Mouse (Mus musculus) MEL (cell line): ENCODE results near the gene Tepp. TPM values are rescaled to one million over a fixed set of nuclear protein-coding genes. Genes with fewer than 3 reads are reported as not detected.

Experiments used
- DNase-seq: peaks from one replicate; pipeline ENCODE4 v3.0.0; 2011; ENCODE audit warnings: low read depth, low spot score
- H3K27ac ChIP-seq: 2 replicates; pipeline ENCODE4 v1.5.1; 2012; ENCODE audit warnings: low read depth, mild to moderate bottlenecking, control low read depth, low read length, moderate library complexity; ENCODE audit not compliant: control insufficient read depth
- H3K27me3 ChIP-seq, 2 experiments: fragments of 150-350 bp in 1 of 2; sonication (generic) in 1 of 2; 2 replicates each; pipeline ENCODE4 v1.6.1; 2012; ENCODE audit warnings: low read length in 2 of 2, mild to moderate bottlenecking in 2 of 2, improper control_type of control experiment in 1 of 2, moderate library complexity in 1 of 2; ENCODE audit not compliant: insufficient read depth in 2 of 2, control insufficient read depth in 1 of 2
- H3K36me3 ChIP-seq, 2 experiments: 2 replicates each; pipeline ENCODE4 v1.6.1; 2012 to 2014; ENCODE audit warnings: low read length in 2 of 2, improper control_type of control experiment in 1 of 2, inconsistent platforms in 1 of 2, mild to moderate bottlenecking in 1 of 2; ENCODE audit not compliant: insufficient read depth in 2 of 2, control insufficient read depth in 1 of 2
- H3K4me1 ChIP-seq, 2 experiments: fragments of 150-350 bp in 1 of 2; sonication (generic) in 1 of 2; 2 replicates each; pipeline ENCODE4 v1.6.1; 2012; ENCODE audit warnings: low read length in 2 of 2, improper control_type of control experiment in 1 of 2, mild to moderate bottlenecking in 1 of 2; ENCODE audit not compliant: insufficient read depth in 2 of 2, control insufficient read depth in 1 of 2
- H3K4me3 ChIP-seq, 2 experiments: fragments of 150-350 bp in 1 of 2; sonication (generic) in 1 of 2; 2 replicates each; pipeline ENCODE4 v1.5.1; 2012; ENCODE audit warnings: low read depth in 2 of 2, low read length in 2 of 2, mild to moderate bottlenecking in 2 of 2, moderate library complexity in 2 of 2, control low read depth in 1 of 2, improper control_type of control experiment in 1 of 2; ENCODE audit not compliant: control insufficient read depth in 1 of 2, insufficient read depth in 1 of 2
- H3K79me2 ChIP-seq: 2 replicates; pipeline ENCODE4 v1.6.1; 2012; ENCODE audit warnings: mild to moderate bottlenecking, low read length, moderate library complexity; ENCODE audit not compliant: control insufficient read depth, poor library complexity, insufficient read depth
- H3K9ac ChIP-seq: 2 replicates; pipeline ENCODE4 v1.6.1; 2012; ENCODE audit warnings: low read depth, mild to moderate bottlenecking, control low read depth, low read length, moderate library complexity; ENCODE audit not compliant: control insufficient read depth, poor library complexity, severe bottlenecking
- H3K9me3 ChIP-seq: fragments of 150-350 bp; sonication (generic); replicated peaks from 2 replicates; pipeline ENCODE4 v1.6.1; 2012; ENCODE audit warnings: mild to moderate bottlenecking, low read length, improper control_type of control experiment, moderate library complexity; ENCODE audit not compliant: insufficient read depth
- BHLHE40 ChIP-seq: IDR thresholded peaks from 2 replicates; pipeline ENCODE4 v1.6.1; 2012; ENCODE audit warnings: low read depth, mild to moderate bottlenecking, inconsistent platforms, low read length, improper control_type of control experiment, borderline replicate concordance
- CTCF ChIP-seq, 3 experiments: IDR thresholded peaks in 2 of 3; conservative IDR thresholded peaks in 1 of 3; 2 replicates each; pipeline ENCODE4 v1.5.1; 2011 to 2012; ENCODE audit warnings: low read length in 3 of 3, low read depth in 2 of 3, mild to moderate bottlenecking in 2 of 3, improper control_type of control experiment in 1 of 3, inconsistent platforms in 1 of 3, mixed read lengths in 1 of 3, moderate library complexity in 1 of 3; ENCODE audit not compliant: control insufficient read depth in 1 of 3, insufficient read depth in 1 of 3, poor library complexity in 1 of 3, severe bottlenecking in 1 of 3
- E2F4 ChIP-seq: IDR thresholded peaks from 2 replicates; pipeline ENCODE4 v1.6.1; 2011; ENCODE audit warnings: low read depth, low read length, improper control_type of control experiment, borderline replicate concordance
- ETS1 ChIP-seq: IDR thresholded peaks from 2 replicates; pipeline ENCODE4 v1.6.1; 2012; ENCODE audit warnings: low read depth, mild to moderate bottlenecking, inconsistent platforms, low read length, improper control_type of control experiment, moderate library complexity
- GABPA ChIP-seq: IDR thresholded peaks from 2 replicates; pipeline ENCODE4 v1.6.1; 2012; ENCODE audit warnings: low read depth, mild to moderate bottlenecking, inconsistent platforms, low read length, improper control_type of control experiment, moderate library complexity
- GATA1 ChIP-seq: IDR thresholded peaks from 2 replicates; pipeline ENCODE4 v1.6.1; 2011; ENCODE audit warnings: low read depth, low read length, improper control_type of control experiment
- HCFC1 ChIP-seq: IDR thresholded peaks from 2 replicates; pipeline ENCODE4 v1.6.1; 2012; ENCODE audit warnings: low read depth, mild to moderate bottlenecking, inconsistent platforms, low read length, improper control_type of control experiment, moderate library complexity
- KAT2A ChIP-seq: conservative IDR thresholded peaks from 2 replicates; pipeline ENCODE4 v1.6.1; 2012; ENCODE audit warnings: low read depth, low read length, improper control_type of control experiment, inconsistent platforms
- MAFK ChIP-seq: IDR thresholded peaks from 2 replicates; pipeline ENCODE4 v1.6.1; 2011; ENCODE audit warnings: low read depth, mild to moderate bottlenecking, low read length, improper control_type of control experiment, borderline replicate concordance
- MAX ChIP-seq: IDR thresholded peaks from 2 replicates; pipeline ENCODE4 v1.6.1; 2011; ENCODE audit warnings: low read length, improper control_type of control experiment
- MAZ ChIP-seq: IDR thresholded peaks from 2 replicates; pipeline ENCODE4 v1.6.1; 2012; ENCODE audit warnings: low read depth, mild to moderate bottlenecking, inconsistent platforms, low read length, improper control_type of control experiment
- MYB ChIP-seq: IDR thresholded peaks from 2 replicates; pipeline ENCODE4 v1.6.1; 2011; ENCODE audit warnings: mild to moderate bottlenecking, low read depth, low read length, improper control_type of control experiment
- MYC ChIP-seq: IDR thresholded peaks from 2 replicates; pipeline ENCODE4 v1.6.1; 2011; ENCODE audit warnings: low read depth, mild to moderate bottlenecking, low read length, improper control_type of control experiment, moderate library complexity
- NELFE ChIP-seq: IDR thresholded peaks from 2 replicates; pipeline ENCODE4 v1.6.1; 2011; ENCODE audit warnings: low read depth, low read length, improper control_type of control experiment
- POLR2AphosphoS2 ChIP-seq: IDR thresholded peaks from 2 replicates; pipeline ENCODE4 v1.6.1; 2011; ENCODE audit warnings: low read length, improper control_type of control experiment
- POLR2AphosphoS5 ChIP-seq: IDR thresholded peaks from 2 replicates; pipeline ENCODE4 v1.6.1; 2012; ENCODE audit warnings: low read depth, borderline replicate concordance, mild to moderate bottlenecking, inconsistent platforms, low read length, moderate library complexity, mixed read lengths
- RAD21 ChIP-seq: IDR thresholded peaks from 2 replicates; pipeline ENCODE4 v1.6.1; 2011; ENCODE audit warnings: mild to moderate bottlenecking, low read depth, low read length, improper control_type of control experiment
- RCOR1 ChIP-seq: IDR thresholded peaks from 2 replicates; pipeline ENCODE4 v1.6.1; 2012; ENCODE audit warnings: low read depth, mild to moderate bottlenecking, inconsistent platforms, low read length, improper control_type of control experiment
- SIN3A ChIP-seq: IDR thresholded peaks from 2 replicates; pipeline ENCODE4 v1.6.1; 2012; ENCODE audit warnings: low read length, improper control_type of control experiment, inconsistent platforms
- SMC3 ChIP-seq: IDR thresholded peaks from 2 replicates; pipeline ENCODE4 v1.6.1; 2011; ENCODE audit warnings: low read depth, low read length, improper control_type of control experiment
- TCF12 ChIP-seq: IDR thresholded peaks from 2 replicates; pipeline ENCODE4 v1.6.1; 2014; ENCODE audit warnings: low read depth, mild to moderate bottlenecking, inconsistent platforms, low read length, improper control_type of control experiment, moderate library complexity
- UBTF ChIP-seq: IDR thresholded peaks from 2 replicates; pipeline ENCODE4 v1.6.1; 2012; ENCODE audit warnings: low read depth, mild to moderate bottlenecking, inconsistent platforms, low read length, improper control_type of control experiment, moderate library complexity, borderline replicate concordance; ENCODE audit not compliant: insufficient read depth
- USF2 ChIP-seq, 2 experiments: IDR thresholded peaks; 2 replicates each; pipeline ENCODE4 v1.6.1; 2011 to 2012; ENCODE audit warnings: improper control_type of control experiment in 2 of 2, low read length in 2 of 2, borderline replicate concordance in 1 of 2, inconsistent platforms in 1 of 2, low read depth in 1 of 2, mild to moderate bottlenecking in 1 of 2; ENCODE audit not compliant: insufficient read depth in 1 of 2
- polyA plus RNA-seq, 2 experiments: library from polyadenylated mRNA; stranded (reverse) in 1 of 2; unstranded in 1 of 2; fragments of >175 nt in 1 of 2; fragments of >200 nt in 1 of 2; gene quantifications; 2 replicates each; pipeline versions ENCODE4 v1.2.1 to v1.2.4; 2012; ENCODE audit warnings: low replicate concordance in 2 of 2, low read depth in 1 of 2; ENCODE audit not compliant: insufficient read length in 2 of 2, insufficient read depth in 1 of 2, missing spikeins in 1 of 2
- total RNA-seq: library from RNA; depleted of rRNA; stranded (reverse); fragments of 300-350 nt; gene quantifications from 2 replicates; pipeline ENCODE4 v1.2.3, GENCODE M21; 2012

The Tepp gene
- total and polyA plus RNA-seq, 3 experiments, result not detected

- no peaks in the 10 kb centered on the region for H3K36me3 ChIP-seq
- H3K27ac ChIP-seq, result no peak overlapping the region
- TF ChIP-seq HCFC1 (no peak), UBTF (no peak), RAD21 (no peak), SMC3 (no peak), USF2 (IDR thresholded peaks at IDR 0.05; ENCODE audit: borderline replicate concordance in 1 of 2, insufficient read depth in 1 of 2, low read depth in 1 of 2, low read length in 2 of 2) (no peak), KAT2A (no peak), MAX (no peak), BHLHE40 (no peak), MYB (no peak), GABPA (no peak), RCOR1 (no peak), ETS1 (no peak), CTCF (IDR thresholded peaks at IDR 0.05 in 2 of 3, conservative IDR thresholded peaks at IDR 0.05 in 1 of 3; ENCODE audit: control insufficient read depth in 1 of 3, insufficient read depth in 1 of 3, low read depth in 2 of 3, low read length in 3 of 3, poor library complexity in 1 of 3, severe bottlenecking in 1 of 3) (no peak), MAFK (no peak), POLR2AphosphoS5 (no peak), NELFE (no peak), GATA1 (no peak), MYC (no peak)
- H3K4me3 ChIP-seq, result no peak overlapping the region
- H3K4me1 ChIP-seq, result no peaks in the 10 kb centered on the region
- H3K79me2 ChIP-seq, result no peaks in the 10 kb centered on the region
- no peaks in the 10 kb centered on the region for H3K9me3 ChIP-seq
- H3K9ac ChIP-seq, result no peak overlapping the region
- DNase-seq, result no peak
- H3K27me3 ChIP-seq, result peaks cover 0 to 2% of the 10 kb centered on the region in 2 experiments; a peak in 2 of 4 replicates
Observed at GRCm38 (mm10) chr8:95374429-95374828, 64.1 kb downstream of the Tepp start.

GRCm38 (mm10) chr8:95375374-95375930, 65.1 kb downstream of the Tepp start:
- Histone ChIP-seq H3K4me1 (no peaks in the 10 kb centered on the region), H3K9ac (no peak overlapping the region), H3K9me3 (no peaks in the 10 kb centered on the region), H3K27me3 (peaks cover 0 to 2% of the 10 kb centered on the region in 2 experiments; a peak in 2 of 4 replicates), H3K79me2 (no peaks in the 10 kb centered on the region), H3K36me3 (no peaks in the 10 kb centered on the region), H3K27ac (no peak overlapping the region), H3K4me3 (no peak overlapping the region)
- DNase-seq, result no peak
- TF ChIP-seq ETS1 (no peak), HCFC1 (no peak), POLR2AphosphoS2 (no peak), MYB (no peak), SIN3A (no peak), MYC (no peak), TCF12 (no peak), E2F4 (no peak), MAZ (no peak), SMC3 (no peak)
